Mouse (Mus musculus) heart, postnatal 4 days (tissue): ENCODE results near the gene Itsn1. TPM values are rescaled to one million over a fixed set of nuclear protein-coding genes. Genes with fewer than 3 reads are reported as not detected.

Experiments used
- DNase-seq: peaks from one replicate; pipeline ENCODE4 v3.0.0; 2021
- total RNA-seq, 2 experiments: library from RNA; stranded (reverse); gene quantifications; 2 replicates each; pipeline ENCODE4 v1.2.3; 2021

Itsn1 gene
- 10 to 100 TPM; 37.9 to 50.7 TPM for total RNA-seq

GRCm38 (mm10) chr16:91729066-91729482 lies at the start of gene Itsn1:
Gene Itsn1 (plus strand): TSS chr16:91729281.
- peak; percentile 98 for DNase-seq

GRCm38 (mm10) chr16:91680656-91681055 lies 48.4 kb upstream of the Itsn1 start:
- DNase-seq, result no peak

- DNase-seq, result no peak
These were observed 43.6 kb upstream of the Itsn1 start for GRCm38 (mm10) chr16:91685526-91685925.

- no peak for DNase-seq
These were observed 42.7 kb upstream of the Itsn1 start for GRCm38 (mm10) chr16:91686369-91686768.

- DNase-seq, result no peak
These were observed 41.0 kb upstream of the Itsn1 start for GRCm38 (mm10) chr16:91688023-91688618.

DNA sequence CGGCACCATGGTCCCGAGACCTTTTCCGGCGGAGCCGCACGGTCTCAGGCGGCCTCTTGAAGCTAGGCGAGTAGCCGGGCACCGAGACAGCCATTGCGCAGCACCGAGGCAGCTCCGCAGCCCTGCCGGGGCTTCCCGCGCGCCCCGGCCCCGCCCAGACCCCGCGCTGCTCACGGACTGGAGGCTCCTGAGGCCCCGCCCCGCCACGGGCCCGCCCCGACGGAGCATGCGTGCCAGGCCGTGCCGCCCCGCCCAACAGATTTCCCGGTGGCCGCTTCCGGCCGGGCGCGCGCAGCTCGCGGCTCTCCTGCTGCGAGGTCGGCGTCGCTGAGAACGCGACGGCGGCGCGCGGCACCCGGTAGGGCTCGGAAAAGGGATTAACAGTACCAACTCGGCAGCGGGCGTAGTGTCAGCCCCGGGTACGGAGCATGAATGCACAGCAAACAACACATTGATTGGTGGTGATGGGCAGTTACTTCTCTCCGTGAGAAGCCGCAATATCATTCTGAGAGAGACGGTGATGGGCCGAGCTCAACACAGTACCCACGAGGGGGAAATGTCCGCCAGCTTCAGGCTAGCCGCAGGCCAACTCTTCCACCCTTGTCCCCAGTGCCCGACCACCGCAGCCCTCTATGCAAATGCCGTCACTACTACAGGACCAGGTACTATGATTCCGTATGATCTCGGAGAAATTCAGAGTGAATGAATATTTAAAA lies 40.3 kb upstream of the Itsn1 start, which contains the start of gene Donson:
Gene Donson (minus strand): TSS at position 152 of the 716 bp plus-strand sequence.
- peak; percentile 96 for DNase-seq

DNA sequence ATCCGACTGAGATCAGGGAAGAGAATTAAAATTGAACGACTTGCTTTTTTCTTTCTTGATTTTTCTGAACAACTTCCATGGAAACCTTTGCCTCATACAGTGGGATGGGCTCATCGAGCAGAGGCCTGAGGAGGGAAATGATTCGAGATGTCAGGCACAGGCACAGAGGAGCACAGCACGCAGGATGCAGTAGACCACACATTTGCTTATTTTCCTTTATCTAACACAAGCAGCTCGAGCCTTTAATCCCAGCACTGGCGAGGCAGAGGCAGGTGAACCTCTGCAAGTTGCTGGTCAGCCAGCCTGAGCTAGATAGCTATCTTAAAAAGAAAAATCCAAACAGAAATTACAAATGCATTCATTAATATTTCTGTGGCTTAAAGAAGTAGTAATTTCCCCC lies 39.3 kb upstream of the Itsn1 start:
- DNase-seq, result no peak

DNA sequence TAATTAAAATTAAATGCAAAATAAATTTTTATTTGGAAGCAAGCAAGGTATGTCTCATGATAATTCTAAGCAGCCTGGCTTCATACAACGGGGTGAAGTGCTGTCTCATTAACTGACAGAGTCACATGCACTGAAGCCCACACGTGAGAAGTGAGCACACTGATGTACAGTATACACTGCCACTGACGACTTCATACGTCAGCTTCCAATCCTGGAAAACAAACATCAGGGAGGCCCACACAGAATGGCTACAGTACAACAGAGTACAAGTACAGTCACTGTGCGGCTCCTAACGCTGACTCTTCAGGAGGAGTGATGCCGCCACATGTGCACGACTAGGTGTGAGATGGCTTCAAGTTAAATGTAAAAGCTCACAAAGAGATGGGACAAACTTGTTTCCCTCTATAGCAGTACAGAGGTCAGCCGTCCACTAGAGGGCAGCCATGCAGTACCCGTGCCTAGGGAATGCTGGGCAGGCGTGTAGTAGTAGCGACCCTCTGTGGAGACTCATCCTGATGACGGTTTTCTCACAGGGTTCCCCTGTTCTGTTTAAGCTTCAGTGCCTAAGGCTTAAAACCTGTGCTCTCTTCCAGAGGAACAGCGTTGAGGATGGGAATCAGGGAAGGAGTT lies 34.5 kb upstream of the Itsn1 start:
- DNase-seq, result peak; percentile 89

DNA sequence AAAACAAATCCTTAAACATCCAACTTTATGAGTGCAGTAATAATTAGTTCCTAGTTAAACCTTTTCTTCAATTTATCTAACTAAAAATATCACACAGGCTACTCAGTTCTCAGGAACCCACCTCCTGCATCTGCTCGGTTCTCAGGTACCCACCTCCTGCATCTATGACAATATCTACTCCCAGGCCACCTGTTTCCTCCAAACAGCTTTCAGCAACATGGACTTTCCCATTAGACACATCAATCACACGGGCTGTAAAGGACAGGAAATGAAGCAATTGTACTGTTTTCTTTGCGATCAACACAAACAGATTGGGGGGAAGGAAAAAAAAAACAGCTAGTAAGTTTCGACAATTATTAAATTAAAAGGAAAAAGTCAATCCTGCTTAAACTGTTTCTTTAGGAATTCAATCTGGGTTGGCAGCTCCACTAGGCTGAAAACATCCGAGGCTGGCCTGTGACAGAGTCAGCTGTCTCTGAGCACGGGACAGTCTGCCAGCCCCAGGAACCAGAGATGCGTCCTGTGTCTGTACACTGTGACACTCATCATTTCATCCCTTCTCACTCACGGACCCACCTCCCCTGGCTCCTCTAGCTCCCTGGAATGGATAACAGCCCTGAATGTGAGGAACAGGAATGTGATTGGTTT lies 33.8 kb upstream of the Itsn1 start:
- no peak for DNase-seq

DNA sequence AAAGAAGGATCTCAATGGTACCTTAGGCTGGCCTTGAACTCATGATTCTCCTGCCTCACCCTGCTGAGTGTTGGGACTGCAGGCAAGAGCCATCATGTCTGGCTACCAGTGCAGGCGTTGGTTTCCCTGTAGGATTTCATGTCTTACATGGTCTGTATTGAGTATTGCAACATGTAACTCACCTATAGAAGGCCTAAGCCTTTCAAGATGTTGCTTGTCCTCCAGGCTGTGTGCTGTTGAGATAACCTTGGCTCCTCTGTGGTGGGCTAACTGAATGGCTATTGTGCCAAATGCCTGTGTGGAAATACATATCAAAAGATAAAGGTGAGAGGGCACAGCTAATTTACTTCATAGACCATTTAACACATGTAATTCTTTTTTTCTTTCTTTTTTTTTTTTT lies 30.1 kb upstream of the Itsn1 start:
- no peak for DNase-seq

GRCm38 (mm10) chr16:91701908-91702307 lies 27.2 kb upstream of the Itsn1 start:
- no peak for DNase-seq

GRCm38 (mm10) chr16:91702771-91703188 lies 26.3 kb upstream of the Itsn1 start:
- DNase-seq, result no peak

- DNase-seq, result peak; percentile 19
These were observed 24.3 kb upstream of the Itsn1 start for GRCm38 (mm10) chr16:91704603-91705340.

- no peak for DNase-seq
These were observed 18.8 kb upstream of the Itsn1 start for GRCm38 (mm10) chr16:91710241-91710640.

DNA sequence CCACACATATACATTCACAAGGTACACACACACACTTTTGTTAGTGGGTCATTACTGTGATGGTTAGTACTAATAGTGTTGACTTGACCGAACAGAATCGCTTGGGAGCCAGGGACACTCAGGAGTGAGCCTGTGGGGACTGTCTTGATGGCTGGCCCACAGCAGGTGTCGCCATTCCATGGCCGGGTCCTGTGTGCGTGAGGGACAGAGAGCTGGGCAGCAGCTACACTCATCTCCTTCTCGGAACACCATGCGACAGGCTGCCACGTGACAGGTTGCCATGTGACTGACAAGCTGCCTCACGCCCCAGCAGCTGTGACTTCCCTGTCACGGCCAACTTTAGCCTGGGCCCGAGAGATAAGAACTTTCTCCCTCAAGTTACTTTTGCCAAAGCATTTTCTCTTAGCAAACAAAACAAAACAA lies 12.1 kb upstream of the Itsn1 start:
- peak; percentile 41 for DNase-seq

DNA sequence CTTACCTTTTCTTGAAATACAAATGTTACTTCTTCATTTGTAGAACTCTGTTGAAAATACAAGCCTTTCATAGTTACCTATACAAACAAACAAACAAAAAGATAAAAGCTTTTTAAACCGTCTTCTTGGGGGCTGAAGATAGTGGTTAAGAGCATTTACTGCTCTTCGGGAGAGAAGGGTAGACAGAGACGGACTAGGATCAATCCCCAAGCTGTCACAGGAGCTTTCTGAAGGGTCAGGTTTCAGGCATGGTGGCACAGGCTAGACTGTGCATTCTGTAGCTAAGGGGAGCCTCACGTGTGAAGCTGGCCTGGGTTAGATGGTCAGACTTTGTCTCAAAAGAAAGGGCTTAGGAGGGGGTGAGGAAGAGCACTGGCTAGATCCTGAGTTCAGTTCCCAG lies 11.7 kb upstream of the Itsn1 start:
- DNase-seq, result no peak

GRCm38 (mm10) chr16:91724247-91724646 lies 4.8 kb upstream of the Itsn1 start:
- DNase-seq, result peak; percentile 64

DNA sequence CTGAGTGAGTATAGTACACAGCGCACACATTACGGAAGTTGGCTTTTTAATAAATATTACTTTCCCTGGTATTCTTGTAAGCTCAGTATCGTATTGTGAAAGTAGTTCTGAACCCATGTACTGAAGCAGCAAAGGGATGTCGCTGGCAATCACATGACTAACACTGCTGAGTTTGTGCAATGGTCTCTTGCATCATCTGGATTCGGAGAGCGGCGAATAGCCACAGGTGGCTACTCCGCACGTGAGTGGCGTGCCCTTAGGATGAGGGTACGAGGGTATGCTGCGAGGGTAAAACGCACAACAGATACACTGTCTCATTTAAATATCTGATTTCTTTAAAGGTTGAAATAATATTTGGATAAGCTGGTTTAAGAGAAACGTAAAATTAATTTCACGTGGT lies 1.6 kb upstream of the Itsn1 start:
- no peak for DNase-seq

- peak; percentile 98 for DNase-seq
These were observed 687 bp upstream of the Itsn1 start, which contains the start of gene Cryzl1 for GRCm38 (mm10) chr16:91728123-91729065. Gene Cryzl1 (minus strand): TSS chr16:91728975.

DNA sequence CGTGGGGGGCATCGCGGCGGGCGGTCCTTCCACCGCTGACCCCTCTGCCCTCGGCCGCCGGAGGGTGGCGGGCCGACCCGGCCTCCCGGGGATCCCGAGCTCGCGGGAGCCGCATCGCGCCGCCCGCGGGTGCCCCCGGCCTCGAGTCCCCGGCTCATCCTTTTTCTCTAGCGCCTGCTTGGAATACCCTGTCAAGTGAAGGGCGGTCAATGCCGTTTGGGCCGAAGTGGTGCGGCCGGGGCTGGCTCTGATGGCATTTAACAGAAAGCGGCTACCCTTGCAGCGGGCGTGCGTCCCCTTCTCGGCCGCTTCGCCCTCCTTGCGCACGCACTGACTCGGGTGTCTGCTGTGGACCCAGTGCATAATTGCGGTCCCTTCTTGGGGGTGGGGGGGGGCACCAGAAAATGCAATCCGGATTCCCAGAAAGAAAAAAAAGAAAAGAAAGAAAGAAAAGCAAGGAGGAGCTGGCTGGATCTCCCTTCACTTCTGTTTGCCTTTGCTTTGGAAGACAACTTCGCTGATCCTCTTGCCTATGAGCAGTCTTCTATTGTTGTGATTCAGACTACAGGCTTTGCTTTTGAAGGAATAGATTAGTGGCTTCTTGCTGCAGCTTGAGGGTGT lies 850 bp downstream of the Itsn1 start:
- DNase-seq, result peak; percentile 62

DNA sequence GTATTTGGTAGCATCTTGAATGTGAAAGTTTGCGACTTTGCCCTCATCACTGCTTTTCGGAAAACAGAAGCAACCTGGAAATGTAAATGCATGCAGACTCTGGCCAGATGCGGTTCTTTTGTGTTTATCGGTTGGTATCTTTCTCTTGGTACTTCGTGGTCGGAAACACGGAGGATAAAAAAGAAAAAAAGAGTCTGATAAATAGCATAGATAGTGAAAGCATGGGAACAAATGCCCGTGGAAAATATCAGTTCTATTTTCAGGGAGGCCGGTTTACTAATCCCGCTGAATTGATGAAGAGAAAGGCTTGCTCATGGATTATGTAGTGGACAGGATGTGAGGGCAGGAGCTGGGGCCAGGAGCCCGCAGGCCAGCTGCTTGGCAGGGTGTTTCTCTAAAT lies 1.4 kb downstream of the Itsn1 start:
- DNase-seq, result no peak
